Mouse (Mus musculus): ENCODE results near the gene Gad2.

The Gad2 gene

DNA sequence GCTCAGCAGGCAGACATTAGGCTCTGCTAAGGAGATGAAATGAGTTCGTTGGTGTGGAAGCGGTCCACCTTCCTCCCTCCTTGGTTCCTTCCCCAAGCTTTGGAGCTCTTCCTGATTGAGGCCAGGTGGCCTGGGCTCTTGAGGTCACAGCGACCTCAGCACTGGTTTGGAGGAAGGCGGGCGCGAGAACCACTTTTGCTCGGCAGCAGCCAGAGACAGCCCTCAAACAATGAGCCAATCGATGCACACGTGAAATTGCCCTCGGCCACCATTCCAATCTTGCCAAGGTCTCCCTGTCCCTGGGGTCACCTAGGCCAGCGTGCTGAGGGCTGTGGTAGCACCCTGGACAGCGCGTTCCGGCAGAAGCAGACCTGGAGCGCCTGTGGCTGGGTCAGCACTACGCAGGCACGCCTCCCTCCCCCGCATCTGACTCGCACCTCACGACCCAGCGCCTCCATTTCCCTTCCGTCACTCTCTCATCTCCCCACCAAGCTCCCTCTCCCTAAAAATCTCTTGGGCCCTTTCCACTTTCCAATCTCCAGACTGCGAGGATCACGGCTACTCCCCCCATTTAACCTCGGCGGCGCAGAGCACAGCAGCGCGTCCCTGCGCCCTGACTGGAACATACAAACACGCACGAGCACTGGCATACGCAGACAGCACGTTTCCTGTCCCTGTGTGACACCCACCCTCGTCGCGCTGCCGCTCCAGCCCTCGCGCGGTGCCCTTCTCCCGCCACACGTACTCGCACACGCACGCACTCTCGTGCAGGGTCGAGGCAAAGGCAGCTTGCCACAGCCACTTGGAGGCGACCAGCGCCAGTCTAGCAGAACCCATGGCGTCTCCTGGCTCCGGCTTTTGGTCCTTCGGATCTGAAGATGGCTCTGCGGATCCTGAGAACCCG is at the start of gene Gad2:
Gad2 (plus strand) TSS at position 378 of the 904 bp plus-strand sequence.
- ATAC-seq (ENCODE audit: low TSS enrichment), result peak; percentile 28; the same call in 1 of the 2 replicates

- peak; percentile 67 for ATAC-seq (ENCODE audit: low TSS enrichment)
Measured at GRCm38 (mm10) chr2:22587469-22588169, 34.4 kb upstream of the Gad2 start.

- peak; percentile 2 for ATAC-seq (ENCODE audit: low TSS enrichment)
Measured at GRCm38 (mm10) chr2:22588170-22588541, 33.8 kb upstream of the Gad2 start.

DNA sequence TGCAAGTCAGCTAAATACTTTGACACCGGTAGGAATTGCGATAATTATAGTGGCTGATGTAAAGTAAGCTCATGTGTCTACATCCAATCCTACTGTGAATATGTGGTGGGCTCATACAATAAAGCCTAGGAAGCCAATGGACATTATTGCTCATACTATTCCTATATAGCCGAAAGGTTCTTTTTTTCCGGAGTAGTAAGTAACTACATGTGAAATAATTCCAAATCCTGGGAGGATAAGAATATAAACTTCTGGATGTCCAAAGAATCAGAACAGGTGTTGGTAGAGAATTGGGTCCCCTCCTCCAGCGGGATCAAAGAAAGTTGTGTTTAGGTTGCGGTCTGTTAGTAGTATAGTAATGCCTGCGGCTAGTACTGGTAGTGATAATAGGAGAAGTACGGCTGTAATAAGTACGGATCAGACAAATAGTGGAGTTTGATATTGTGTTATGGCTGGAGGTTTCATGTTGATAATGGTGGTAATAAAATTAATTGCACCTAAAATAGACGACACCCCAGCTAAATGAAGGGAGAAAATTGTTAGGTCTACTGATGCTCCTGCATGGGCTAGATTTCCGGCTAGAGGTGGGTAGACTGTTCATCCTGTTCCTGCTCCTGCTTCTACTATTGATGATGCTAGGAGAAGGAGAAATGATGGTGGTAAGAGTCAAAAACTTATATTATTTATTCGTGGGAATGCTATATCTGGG is 33.2 kb upstream of the Gad2 start:
- ATAC-seq (ENCODE audit: low TSS enrichment), result peak; percentile 67

GRCm38 (mm10) chr2:22589382-22590205 is 32.4 kb upstream of the Gad2 start:
- ATAC-seq (ENCODE audit: low TSS enrichment), result peak; percentile 69

- no peak for ATAC-seq (ENCODE audit: low TSS enrichment)
Measured at GRCm38 (mm10) chr2:22590206-22590490, 31.9 kb upstream of the Gad2 start.

- no peak for ATAC-seq (ENCODE audit: low TSS enrichment)
Measured at GRCm38 (mm10) chr2:22617951-22618350, 4.1 kb upstream of the Gad2 start.

DNA sequence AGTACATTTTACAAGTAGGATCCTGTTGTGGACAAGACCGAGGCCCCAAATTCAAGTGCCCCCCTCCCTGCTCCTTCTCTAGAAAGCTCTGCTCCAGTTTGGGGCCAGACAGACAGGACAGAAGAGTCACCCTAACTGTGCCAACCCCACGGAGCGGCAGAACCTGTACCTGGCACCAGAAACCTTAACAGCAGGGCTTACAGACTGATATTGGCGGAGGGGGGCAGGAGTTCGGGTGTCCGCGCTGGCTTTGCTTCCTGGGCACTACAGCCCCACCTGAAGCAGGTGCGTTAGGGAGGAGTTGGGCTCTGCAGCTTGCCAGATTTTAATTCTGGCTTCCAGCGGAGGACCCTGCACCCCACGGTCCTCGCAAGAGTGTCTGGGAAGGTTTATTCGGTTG is 2.6 kb upstream of the Gad2 start:
- ATAC-seq (ENCODE audit: low TSS enrichment), result no peak

- ATAC-seq (ENCODE audit: low TSS enrichment), result no peak
Measured at GRCm38 (mm10) chr2:22620030-22620429, 2.0 kb upstream of the Gad2 start.

GRCm38 (mm10) chr2:22620534-22620933 is 1.5 kb upstream of the Gad2 start:
- ATAC-seq (ENCODE audit: low TSS enrichment), result no peak

DNA sequence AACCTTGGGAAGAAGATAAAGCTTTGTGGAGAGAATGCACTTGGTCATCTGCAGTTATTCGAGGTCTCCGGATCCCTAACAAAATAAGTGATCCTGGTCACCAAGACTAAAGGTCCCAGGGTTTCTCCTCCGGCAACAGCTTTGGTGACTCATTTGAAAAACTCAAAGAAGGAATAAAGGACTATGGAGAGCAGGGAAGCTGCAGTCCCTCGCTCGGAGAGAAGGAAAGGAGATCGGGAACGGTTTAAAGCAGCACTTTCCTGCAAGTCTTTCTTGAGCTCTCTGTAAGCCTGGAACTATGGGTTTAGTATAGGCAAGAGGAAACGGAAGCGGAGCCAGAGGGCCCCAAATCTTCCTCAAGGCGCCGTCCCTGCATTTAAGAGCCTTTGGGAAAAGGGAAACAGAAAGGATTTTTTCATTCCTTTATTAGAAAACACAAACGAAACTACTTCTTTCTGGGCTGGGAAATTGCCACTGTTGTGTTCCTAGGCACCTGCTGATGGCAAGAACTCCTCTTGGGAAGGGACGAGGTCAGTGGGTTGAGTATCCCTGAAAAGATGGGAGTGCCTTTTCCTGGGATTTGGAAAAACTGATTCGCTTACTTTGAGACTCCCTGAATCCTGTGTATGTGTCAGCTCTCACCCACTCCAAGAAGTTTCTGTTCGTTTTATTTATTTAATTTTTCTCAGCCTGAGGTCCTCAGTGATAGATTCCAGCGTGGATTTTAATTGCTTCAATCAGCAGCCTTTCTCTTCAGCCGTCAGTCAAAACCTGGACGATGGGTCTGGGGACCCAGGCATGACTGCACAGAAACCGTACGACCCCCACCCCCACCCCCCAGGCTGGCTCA is 802 bp upstream of the Gad2 start:
- no peak for ATAC-seq (ENCODE audit: low TSS enrichment)

- ATAC-seq (ENCODE audit: low TSS enrichment), result no peak
Measured at GRCm38 (mm10) chr2:22623111-22624070, 1.4 kb downstream of the Gad2 start.

DNA sequence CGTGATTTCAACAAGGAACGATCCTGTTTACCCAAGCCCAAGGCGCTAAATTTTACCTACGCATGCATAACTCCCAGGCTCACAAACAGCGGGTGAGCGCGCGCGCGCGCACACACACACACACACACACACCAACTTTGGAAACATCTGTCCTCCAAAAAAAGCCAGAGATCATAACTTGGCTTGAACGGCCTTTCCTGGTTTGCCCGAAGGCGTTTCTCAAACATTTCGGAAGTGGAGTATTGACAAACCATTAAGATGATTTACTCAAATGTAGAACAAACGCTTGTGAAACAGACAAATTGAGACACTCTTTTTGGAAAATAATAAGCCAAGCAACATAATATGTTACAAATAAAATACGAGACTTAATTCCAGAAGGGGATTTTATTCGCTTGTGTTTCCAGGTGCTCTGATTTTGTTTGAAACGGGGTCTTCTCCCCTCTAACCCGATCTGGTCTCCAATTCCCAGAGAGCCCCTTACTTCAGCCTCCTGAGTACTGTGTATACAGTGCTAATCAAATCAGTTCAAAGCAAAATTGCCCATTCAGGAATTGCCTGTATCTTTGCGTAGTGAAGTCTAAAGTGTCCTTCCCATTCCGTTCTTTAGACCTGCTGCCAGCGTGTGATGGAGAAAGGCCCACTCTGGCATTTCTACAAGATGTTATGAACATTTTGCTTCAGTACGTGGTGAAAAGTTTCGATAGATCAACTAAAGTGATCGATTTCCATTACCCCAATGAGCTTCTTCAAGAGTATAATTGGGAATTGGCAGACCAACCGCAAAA is 2.4 kb downstream of the Gad2 start:
- ATAC-seq (ENCODE audit: low TSS enrichment), result no peak

GRCm38 (mm10) chr2:22625096-22625960 is 3.3 kb downstream of the Gad2 start:
- no peak for ATAC-seq (ENCODE audit: low TSS enrichment)

DNA sequence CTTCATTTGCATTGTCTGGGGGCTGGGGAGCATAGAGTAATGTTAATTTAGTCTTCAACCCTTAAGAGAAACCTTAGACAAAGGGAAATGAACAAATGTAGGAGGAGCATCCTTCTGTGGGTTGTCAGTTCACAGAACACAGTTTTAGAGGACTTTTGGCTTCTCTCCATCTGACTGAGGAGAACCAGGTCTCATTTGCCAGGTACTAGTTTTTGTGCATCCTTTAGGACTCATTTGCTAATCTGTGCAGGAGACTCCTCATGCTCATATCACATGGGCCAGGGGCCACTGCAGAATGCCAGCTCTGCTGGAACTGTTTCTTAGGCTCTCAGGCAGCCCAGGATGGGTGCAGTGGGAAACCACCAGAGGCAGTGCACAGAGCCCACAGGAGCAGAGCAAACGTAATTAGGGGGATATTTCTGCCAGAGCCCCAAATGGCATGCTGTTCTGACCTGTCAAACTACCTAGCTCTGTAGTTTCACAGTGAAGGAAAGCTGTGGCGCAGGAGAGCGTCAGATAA is 5.2 kb downstream of the Gad2 start:
- ATAC-seq (ENCODE audit: low TSS enrichment), result no peak

- no peak for ATAC-seq (ENCODE audit: low TSS enrichment)
Measured at GRCm38 (mm10) chr2:22627819-22628432, 5.9 kb downstream of the Gad2 start.

DNA sequence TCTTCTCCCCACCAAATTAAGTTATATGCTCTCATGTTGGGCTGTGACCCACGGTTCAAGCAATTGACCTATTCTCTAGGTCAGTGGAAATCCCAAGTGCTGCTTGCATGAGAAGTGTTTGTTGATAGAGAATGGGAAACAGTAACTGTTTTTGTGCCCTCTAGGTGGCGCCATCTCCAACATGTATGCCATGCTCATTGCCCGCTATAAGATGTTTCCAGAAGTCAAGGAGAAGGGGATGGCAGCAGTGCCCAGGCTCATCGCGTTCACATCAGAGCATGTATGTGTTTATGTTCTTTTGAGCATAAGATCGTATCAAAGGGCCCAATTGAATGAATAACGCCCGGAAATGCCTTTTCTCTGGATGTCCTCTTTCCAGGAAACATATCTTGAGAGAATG is 12.8 kb downstream of the Gad2 start:
- ATAC-seq (ENCODE audit: low TSS enrichment), result no peak

Data from frontal cortex, adult (tissue).